Mouse (Mus musculus): Measurements from ENCODE around the gene Nphs1. TPM values are rescaled to one million over a fixed set of nuclear protein-coding genes. Genes with fewer than 3 reads are reported as not detected.

Nphs1 gene
- polyA plus RNA-seq, 1 experiment from 2014 or later: 0.06 TPM

GRCm38 (mm10) chr7:30434701-30435100, 23.4 kb upstream of the Nphs1 start:
- no peaks in the 10 kb centered on the region for H3K36me3 ChIP-seq (replicated peaks; ENCODE audit: insufficient read depth, low read length)
- no peak overlapping the region for H3K4me2 ChIP-seq (ENCODE audit: low read depth, low read length)
- no peak overlapping the region for H3K9ac ChIP-seq (replicated peaks)
- no peak overlapping the region for H3K27ac ChIP-seq (ENCODE audit: low read depth)
- H3K4me3 ChIP-seq (ENCODE audit: low read depth, low read length): no peak overlapping the region
- no peak for ATAC-seq
- no peaks in the 10 kb centered on the region for H3K4me1 ChIP-seq (ENCODE audit: insufficient read depth)
- TF ChIP-seq CTCF (IDR thresholded peaks at IDR 0.05; ENCODE audit: low read depth): no peak
- no peaks in the 10 kb centered on the region for H3K27me3 ChIP-seq (ENCODE audit: insufficient read depth, low read length)
- DNase-seq: no peak
- 59% methylated on average over 10 of the region's 10 CpGs for WGBS (ENCODE audit: insufficient replicate concordance)
- no peaks in the 10 kb centered on the region for H3K9me3 ChIP-seq (ENCODE audit: low read length)

- Histone ChIP-seq H3K27ac (ENCODE audit: low read depth) (no peak overlapping the region), H3K9me3 (ENCODE audit: low read length) (no peaks in the 10 kb centered on the region), H3K4me1 (ENCODE audit: insufficient read depth) (no peaks in the 10 kb centered on the region), H3K27me3 (ENCODE audit: insufficient read depth, low read length) (no peaks in the 10 kb centered on the region), H3K4me2 (ENCODE audit: low read depth, low read length) (no peak overlapping the region), H3K36me3 (replicated peaks; ENCODE audit: insufficient read depth, low read length) (no peaks in the 10 kb centered on the region), H3K9ac (replicated peaks) (no peak overlapping the region), H3K4me3 (ENCODE audit: low read depth, low read length) (no peak overlapping the region)
- DNase-seq (no peak), ATAC-seq (no peak)
- WGBS (ENCODE audit: insufficient replicate concordance): 47% methylated on average over 9 of the region's 9 CpGs
- TF ChIP-seq CTCF (IDR thresholded peaks at IDR 0.05; ENCODE audit: low read depth): no peak
- TF ChIP-seq EP300 (IDR thresholded peaks at IDR 0.05; ENCODE audit: low read depth): no peak
Measured at GRCm38 (mm10) chr7:30435156-30435555, 23.0 kb upstream of the Nphs1 start.

GRCm38 (mm10) chr7:30436879-30437278, 21.2 kb upstream of the Nphs1 start:
- Histone ChIP-seq H3K9ac (replicated peaks) (no peak overlapping the region), H3K36me3 (replicated peaks; ENCODE audit: insufficient read depth, low read length) (no peaks in the 10 kb centered on the region), H3K4me3 (ENCODE audit: low read depth, low read length) (no peak overlapping the region), H3K27ac (ENCODE audit: low read depth) (no peak overlapping the region), H3K9me3 (ENCODE audit: low read length) (no peaks in the 10 kb centered on the region), H3K4me2 (ENCODE audit: low read depth, low read length) (no peak overlapping the region), H3K27me3 (ENCODE audit: insufficient read depth, low read length) (no peaks in the 10 kb centered on the region), H3K4me1 (ENCODE audit: insufficient read depth) (no peaks in the 10 kb centered on the region)
- ATAC-seq: no peak
- DNase-seq: no peak
- WGBS (ENCODE audit: insufficient replicate concordance): 22% methylated on average over 10 of the region's 10 CpGs
- TF ChIP-seq EP300 (IDR thresholded peaks at IDR 0.05; ENCODE audit: low read depth): no peak
- TF ChIP-seq CTCF (IDR thresholded peaks at IDR 0.05; ENCODE audit: low read depth): no peak

- peaks cover 16% of the 10 kb centered on the region for H3K27me3 ChIP-seq (ENCODE audit: insufficient read depth, low read length)
- no peaks in the 10 kb centered on the region for H3K36me3 ChIP-seq (replicated peaks; ENCODE audit: insufficient read depth, low read length)
- H3K27ac ChIP-seq (ENCODE audit: low read depth): no peak overlapping the region
- H3K9ac ChIP-seq (replicated peaks): no peak overlapping the region
- no peaks in the 10 kb centered on the region for H3K9me3 ChIP-seq (ENCODE audit: low read length)
- DNase-seq: no peak
- ATAC-seq: no peak
- no peak overlapping the region for H3K4me2 ChIP-seq (ENCODE audit: low read depth, low read length)
- no peak overlapping the region for H3K4me3 ChIP-seq (ENCODE audit: low read depth, low read length)
- no peak for TF ChIP-seq EP300 (IDR thresholded peaks at IDR 0.05; ENCODE audit: low read depth)
- no peak for TF ChIP-seq CTCF (IDR thresholded peaks at IDR 0.05; ENCODE audit: low read depth)
- WGBS (ENCODE audit: insufficient replicate concordance): 73% methylated on average over 13 of the region's 13 CpGs
- H3K4me1 ChIP-seq (ENCODE audit: insufficient read depth): peaks cover 7% of the 10 kb centered on the region
Measured at GRCm38 (mm10) chr7:30439734-30440133, 18.4 kb upstream of the Nphs1 start.

- no peak overlapping the region for H3K9ac ChIP-seq (replicated peaks)
- 30% methylated on average over 4 of the region's 5 CpGs for WGBS (ENCODE audit: insufficient replicate concordance)
- peak; percentile 87 for TF ChIP-seq CTCF (IDR thresholded peaks at IDR 0.05; ENCODE audit: low read depth)
- TF ChIP-seq EP300 (IDR thresholded peaks at IDR 0.05; ENCODE audit: low read depth): no peak
- DNase-seq (peak; percentile 77), ATAC-seq (peak; percentile 58)
- no peaks in the 10 kb centered on the region for H3K36me3 ChIP-seq (replicated peaks; ENCODE audit: insufficient read depth, low read length)
- H3K4me1 ChIP-seq (ENCODE audit: insufficient read depth): peaks cover 12% of the 10 kb centered on the region
- no peak overlapping the region for H3K27ac ChIP-seq (ENCODE audit: low read depth)
- H3K9me3 ChIP-seq (ENCODE audit: low read length): no peaks in the 10 kb centered on the region
- no peak overlapping the region for H3K4me2 ChIP-seq (ENCODE audit: low read depth, low read length)
- H3K27me3 ChIP-seq (ENCODE audit: insufficient read depth, low read length): peaks cover 26% of the 10 kb centered on the region
- H3K4me3 ChIP-seq (ENCODE audit: low read depth, low read length): no peak overlapping the region
Measured at GRCm38 (mm10) chr7:30440697-30441096, 17.4 kb upstream of the Nphs1 start.

- Histone ChIP-seq H3K27ac (ENCODE audit: low read depth) (no peak overlapping the region), H3K27me3 (ENCODE audit: insufficient read depth, low read length) (peaks cover 28% of the 10 kb centered on the region), H3K36me3 (replicated peaks; ENCODE audit: insufficient read depth, low read length) (no peaks in the 10 kb centered on the region), H3K9ac (replicated peaks) (no peak overlapping the region), H3K4me3 (ENCODE audit: low read depth, low read length) (no peak overlapping the region), H3K4me2 (ENCODE audit: low read depth, low read length) (0 out of 2 replicates have a peak overlapping the region, but pooled peaks have one; percentile 27), H3K9me3 (ENCODE audit: low read length) (no peaks in the 10 kb centered on the region), H3K4me1 (ENCODE audit: insufficient read depth) (peaks cover 12% of the 10 kb centered on the region)
- DNase-seq: no peak
- TF ChIP-seq EP300 (IDR thresholded peaks at IDR 0.05; ENCODE audit: low read depth): no peak
- no peak for TF ChIP-seq CTCF (IDR thresholded peaks at IDR 0.05; ENCODE audit: low read depth)
- WGBS (ENCODE audit: insufficient replicate concordance): 21% methylated on average over 9 of the region's 9 CpGs
- no peak; the same call in 1 of the 2 replicates for ATAC-seq
Measured at GRCm38 (mm10) chr7:30443696-30444095, 14.4 kb upstream of the Nphs1 start.

Measured in liver, postnatal 0 days (tissue).